Mouse (Mus musculus) MEL (cell line): ENCODE data around the gene Zbtb20. TPM values are rescaled to one million over a fixed set of nuclear protein-coding genes. Genes with fewer than 3 reads are reported as not detected.
A peak's percentile ranks its signal among the peaks of the same experiment; 100 is the strongest.

ENCODE experiments used
- DNase-seq: peaks from one replicate; pipeline ENCODE4 v3.0.0; 2011; ENCODE audit warnings: low read depth, low spot score
- H3K27ac ChIP-seq: 2 replicates; pipeline ENCODE4 v1.5.1; 2012; ENCODE audit warnings: low read depth, mild to moderate bottlenecking, control low read depth, low read length, moderate library complexity; ENCODE audit not compliant: control insufficient read depth
- H3K27me3 ChIP-seq, 2 experiments: fragments of 150-350 bp in 1 of 2; sonication (generic) in 1 of 2; 2 replicates each; pipeline ENCODE4 v1.6.1; 2012; ENCODE audit warnings: low read length in 2 of 2, mild to moderate bottlenecking in 2 of 2, improper control_type of control experiment in 1 of 2, moderate library complexity in 1 of 2; ENCODE audit not compliant: insufficient read depth in 2 of 2, control insufficient read depth in 1 of 2
- H3K36me3 ChIP-seq, 2 experiments: 2 replicates each; pipeline ENCODE4 v1.6.1; 2012 to 2014; ENCODE audit warnings: low read length in 2 of 2, improper control_type of control experiment in 1 of 2, inconsistent platforms in 1 of 2, mild to moderate bottlenecking in 1 of 2; ENCODE audit not compliant: insufficient read depth in 2 of 2, control insufficient read depth in 1 of 2
- H3K4me1 ChIP-seq, 2 experiments: fragments of 150-350 bp in 1 of 2; sonication (generic) in 1 of 2; 2 replicates each; pipeline ENCODE4 v1.6.1; 2012; ENCODE audit warnings: low read length in 2 of 2, improper control_type of control experiment in 1 of 2, mild to moderate bottlenecking in 1 of 2; ENCODE audit not compliant: insufficient read depth in 2 of 2, control insufficient read depth in 1 of 2
- H3K4me3 ChIP-seq, 2 experiments: fragments of 150-350 bp in 1 of 2; sonication (generic) in 1 of 2; 2 replicates each; pipeline ENCODE4 v1.5.1; 2012; ENCODE audit warnings: low read depth in 2 of 2, low read length in 2 of 2, mild to moderate bottlenecking in 2 of 2, moderate library complexity in 2 of 2, control low read depth in 1 of 2, improper control_type of control experiment in 1 of 2; ENCODE audit not compliant: control insufficient read depth in 1 of 2, insufficient read depth in 1 of 2
- H3K79me2 ChIP-seq: 2 replicates; pipeline ENCODE4 v1.6.1; 2012; ENCODE audit warnings: mild to moderate bottlenecking, low read length, moderate library complexity; ENCODE audit not compliant: control insufficient read depth, poor library complexity, insufficient read depth
- H3K9ac ChIP-seq: 2 replicates; pipeline ENCODE4 v1.6.1; 2012; ENCODE audit warnings: low read depth, mild to moderate bottlenecking, control low read depth, low read length, moderate library complexity; ENCODE audit not compliant: control insufficient read depth, poor library complexity, severe bottlenecking
- H3K9me3 ChIP-seq: fragments of 150-350 bp; sonication (generic); replicated peaks from 2 replicates; pipeline ENCODE4 v1.6.1; 2012; ENCODE audit warnings: mild to moderate bottlenecking, low read length, improper control_type of control experiment, moderate library complexity; ENCODE audit not compliant: insufficient read depth
- CTCF ChIP-seq, 3 experiments: IDR thresholded peaks in 2 of 3; conservative IDR thresholded peaks in 1 of 3; 2 replicates each; pipeline ENCODE4 v1.5.1; 2011 to 2012; ENCODE audit warnings: low read length in 3 of 3, low read depth in 2 of 3, mild to moderate bottlenecking in 2 of 3, improper control_type of control experiment in 1 of 3, inconsistent platforms in 1 of 3, mixed read lengths in 1 of 3, moderate library complexity in 1 of 3; ENCODE audit not compliant: control insufficient read depth in 1 of 3, insufficient read depth in 1 of 3, poor library complexity in 1 of 3, severe bottlenecking in 1 of 3
- ETS1 ChIP-seq: IDR thresholded peaks from 2 replicates; pipeline ENCODE4 v1.6.1; 2012; ENCODE audit warnings: low read depth, mild to moderate bottlenecking, inconsistent platforms, low read length, improper control_type of control experiment, moderate library complexity
- MAZ ChIP-seq: IDR thresholded peaks from 2 replicates; pipeline ENCODE4 v1.6.1; 2012; ENCODE audit warnings: low read depth, mild to moderate bottlenecking, inconsistent platforms, low read length, improper control_type of control experiment
- MXI1 ChIP-seq: IDR thresholded peaks from 2 replicates; pipeline ENCODE4 v1.6.1; 2011; ENCODE audit warnings: mild to moderate bottlenecking, low read depth, low read length, improper control_type of control experiment
- POLR2A ChIP-seq, 2 experiments: IDR thresholded peaks; 2 replicates each; pipeline ENCODE4 v1.6.1; 2011 to 2012; ENCODE audit warnings: low read length in 2 of 2, mild to moderate bottlenecking in 2 of 2, control low read depth in 1 of 2, improper control_type of control experiment in 1 of 2, low read depth in 1 of 2, moderate library complexity in 1 of 2; ENCODE audit not compliant: control insufficient read depth in 1 of 2, insufficient read depth in 1 of 2, poor library complexity in 1 of 2
- RAD21 ChIP-seq: IDR thresholded peaks from 2 replicates; pipeline ENCODE4 v1.6.1; 2011; ENCODE audit warnings: mild to moderate bottlenecking, low read depth, low read length, improper control_type of control experiment
- RCOR1 ChIP-seq: IDR thresholded peaks from 2 replicates; pipeline ENCODE4 v1.6.1; 2012; ENCODE audit warnings: low read depth, mild to moderate bottlenecking, inconsistent platforms, low read length, improper control_type of control experiment
- SMC3 ChIP-seq: IDR thresholded peaks from 2 replicates; pipeline ENCODE4 v1.6.1; 2011; ENCODE audit warnings: low read depth, low read length, improper control_type of control experiment
- UBTF ChIP-seq: IDR thresholded peaks from 2 replicates; pipeline ENCODE4 v1.6.1; 2012; ENCODE audit warnings: low read depth, mild to moderate bottlenecking, inconsistent platforms, low read length, improper control_type of control experiment, moderate library complexity, borderline replicate concordance; ENCODE audit not compliant: insufficient read depth
- ZKSCAN1 ChIP-seq: IDR thresholded peaks from 2 replicates; pipeline ENCODE4 v1.6.1; 2012; ENCODE audit warnings: low read depth, mild to moderate bottlenecking, inconsistent platforms, low read length, improper control_type of control experiment, moderate library complexity
- polyA plus RNA-seq, 2 experiments: library from polyadenylated mRNA; stranded (reverse) in 1 of 2; unstranded in 1 of 2; fragments of >175 nt in 1 of 2; fragments of >200 nt in 1 of 2; gene quantifications; 2 replicates each; pipeline versions ENCODE4 v1.2.1 to v1.2.4; 2012; ENCODE audit warnings: low replicate concordance in 2 of 2, low read depth in 1 of 2; ENCODE audit not compliant: insufficient read length in 2 of 2, insufficient read depth in 1 of 2, missing spikeins in 1 of 2
- total RNA-seq: library from RNA; depleted of rRNA; stranded (reverse); fragments of 300-350 nt; gene quantifications from 2 replicates; pipeline ENCODE4 v1.2.3, GENCODE M21; 2012

Gene Zbtb20
- total and polyA plus RNA-seq, 3 experiments, result 0.17 to 0.27 TPM; not detected in 1

DNA sequence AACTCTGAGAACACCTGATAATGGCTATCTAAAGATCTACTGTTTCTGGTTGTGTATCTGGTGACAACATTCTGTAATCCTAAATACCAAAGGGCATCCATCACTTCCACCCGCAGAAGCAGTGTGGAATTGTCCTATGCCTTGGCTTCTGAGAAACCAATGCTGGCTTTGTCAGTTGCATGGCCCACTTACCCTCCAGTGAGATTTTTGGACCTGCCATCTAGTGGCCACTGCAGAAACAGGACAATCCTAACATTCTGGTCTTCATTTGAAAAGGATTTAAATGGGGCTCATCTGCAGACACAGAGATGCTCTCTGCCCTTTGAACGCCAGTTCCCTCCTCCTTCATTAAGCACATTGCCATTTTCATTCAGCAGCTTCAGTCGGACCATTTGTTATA, 559.3 kb downstream of the Zbtb20 start:
- Histone ChIP-seq H3K27ac (no peak overlapping the region), H3K9ac (no peak overlapping the region)
- TF ChIP-seq SMC3, result peak; percentile 46
- no peak for TF ChIP-seq MXI1
- TF ChIP-seq RAD21, result peak; percentile 12
- TF ChIP-seq CTCF (IDR thresholded peaks at IDR 0.05 in 2 of 3, conservative IDR thresholded peaks at IDR 0.05 in 1 of 3; ENCODE audit: control insufficient read depth in 1 of 3, insufficient read depth in 1 of 3, low read depth in 2 of 3, low read length in 3 of 3, poor library complexity in 1 of 3, severe bottlenecking in 1 of 3), result peak in 2 of 3 experiments; percentile 9 to 38; a peak in 3 of 6 replicates
- no peak for TF ChIP-seq POLR2A (IDR thresholded peaks at IDR 0.05; ENCODE audit: control insufficient read depth in 1 of 2, insufficient read depth in 1 of 2, low read depth in 1 of 2, low read length in 2 of 2, poor library complexity in 1 of 2)
- TF ChIP-seq, all 39 proteins: peak for 3
- Histone ChIP-seq H3K4me1 (no peaks in the 10 kb centered on the region), H3K9me3 (no peaks in the 10 kb centered on the region), H3K4me3 (no peak overlapping the region), H3K79me2 (no peaks in the 10 kb centered on the region), H3K36me3 (no peaks in the 10 kb centered on the region), H3K27me3 (no peaks in the 10 kb centered on the region; a peak in 2 of 4 replicates)
- DNase-seq, result peak; percentile 8

DNA sequence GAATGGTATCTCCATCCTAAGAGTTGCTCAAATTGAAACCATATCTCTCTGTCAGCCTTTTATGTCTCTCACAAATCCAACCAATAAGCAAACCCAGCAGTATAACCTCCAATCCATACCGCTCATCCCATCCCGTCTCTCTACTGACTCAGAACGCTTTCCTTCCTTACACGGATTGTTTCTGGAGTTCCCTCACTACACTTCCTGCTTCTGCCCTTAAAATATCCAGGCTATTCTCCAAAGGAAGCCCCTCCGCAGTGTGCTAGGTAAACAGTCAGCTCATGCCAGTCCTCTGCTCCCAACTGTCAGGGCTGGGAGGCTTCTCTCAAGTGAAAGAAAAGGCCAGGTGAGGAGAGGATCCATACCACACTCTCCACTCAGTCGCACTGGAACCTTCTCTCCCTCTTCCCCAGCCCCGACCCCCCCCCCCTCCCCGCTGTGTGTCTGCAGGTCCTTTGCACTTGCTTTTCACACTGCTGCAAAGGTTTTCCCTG, 563.2 kb downstream of the Zbtb20 start:
- Histone ChIP-seq H3K79me2 (no peaks in the 10 kb centered on the region), H3K27me3 (no peaks in the 10 kb centered on the region; a peak in 2 of 4 replicates), H3K27ac (no peak overlapping the region), H3K9me3 (no peaks in the 10 kb centered on the region), H3K36me3 (no peaks in the 10 kb centered on the region), H3K4me1 (no peaks in the 10 kb centered on the region), H3K4me3 (no peak overlapping the region), H3K9ac (no peak overlapping the region)
- TF ChIP-seq RCOR1, result no peak
- DNase-seq, result no peak

GRCm38 (mm10) chr16:43441392-43441791, 565.7 kb downstream of the Zbtb20 start:
- H3K27me3 ChIP-seq, result peaks cover 0 to 1% of the 10 kb centered on the region in 2 experiments; a peak in 2 of 4 replicates
- TF ChIP-seq MAZ, result no peak
- no peak for TF ChIP-seq ETS1
- TF ChIP-seq UBTF, result no peak
- no peak for TF ChIP-seq ZKSCAN1

More at GRCm38 (mm10) chr16:43441392-43441791, 565.7 kb downstream of the Zbtb20 start:
- H3K9me3 ChIP-seq, result no peaks in the 10 kb centered on the region
- DNase-seq, result no peak
- no peak overlapping the region for H3K9ac ChIP-seq
- H3K36me3 ChIP-seq, result no peaks in the 10 kb centered on the region
- H3K4me1 ChIP-seq, result no peaks in the 10 kb centered on the region
- no peaks in the 10 kb centered on the region for H3K79me2 ChIP-seq
- H3K27ac ChIP-seq, result no peak overlapping the region
- H3K4me3 ChIP-seq, result no peak overlapping the region
